Comparison of ENCODE assay signal across 32 mouse cellular contexts in the genomic region with DNA sequence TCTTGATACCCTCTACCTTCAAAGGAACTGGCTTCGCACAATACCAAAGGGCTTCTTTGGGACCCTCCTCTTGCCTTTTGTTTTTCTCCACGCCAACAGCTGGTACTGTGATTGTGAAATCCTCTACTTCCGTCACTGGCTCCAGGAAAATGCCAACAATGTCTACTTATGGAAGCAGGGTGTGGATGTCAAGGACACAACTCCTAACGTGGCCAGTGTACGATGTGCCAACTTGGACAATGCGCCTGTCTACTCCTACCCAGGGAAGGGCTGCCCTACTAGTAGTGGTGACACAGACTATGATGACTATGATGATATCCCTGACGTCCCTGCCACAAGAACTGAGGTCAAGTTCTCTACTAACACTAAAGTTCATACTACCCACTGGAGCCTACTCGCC. TPM values are rescaled to one million over a fixed set of nuclear protein-coding genes. Genes with fewer than 3 reads are reported as not detected.
DNase-seq lines count a peak whose midpoint lies in the region; ATAC-seq lines count a peak whose summit lies in the region.
"Had no signal": no experiment of that assay in that cellular context is flagged by ENCODE, and none has a peak within 500 bp of the region (broad histone marks: within the 10 kb centered on the region; RNA-seq: fewer than 3 reads in every experiment).

No protein-coding gene starts in this region.

- H3K9ac ChIP-seq in heart, embryonic 15.5 days: no peak overlapping the region
- H3K9ac ChIP-seq: hindbrain, embryonic 15.5 days; lung, embryonic 15.5 days; neural tube, embryonic 13.5 days had no signal

- no peaks in the 10 kb centered on the region for H3K27me3 ChIP-seq in heart, embryonic 15.5 days
- H3K27me3 ChIP-seq: CH12.LX; hindbrain, embryonic 15.5 days; lung, embryonic 15.5 days; neural tube, embryonic 13.5 days; Patski had no signal

- H3K27ac ChIP-seq in heart, embryonic 15.5 days: no peak overlapping the region
- H3K27ac ChIP-seq: hindbrain, embryonic 10.5 days; hindbrain, embryonic 15.5 days; lung, embryonic 15.5 days; neural tube, embryonic 13.5 days; stomach, postnatal 0 days had no signal

- peaks cover 11% of the 10 kb centered on the region; the same call in 1 of the 2 replicates for H3K36me3 ChIP-seq in heart, embryonic 15.5 days

- peaks cover 11% of the 10 kb centered on the region for H3K4me1 ChIP-seq in heart, embryonic 15.5 days (replicated peaks)

- no peak overlapping the region for H3K4me2 ChIP-seq in heart, embryonic 15.5 days
- H3K4me2 ChIP-seq: hindbrain, embryonic 15.5 days; lung, embryonic 15.5 days; midbrain, embryonic 11.5 days; neural tube, embryonic 13.5 days had no signal

- ATAC-seq in heart, embryonic 15.5 days (replicated peaks; ENCODE audit: insufficient number of reproducible peaks, insufficient read depth, low FRiP score, low read depth): 0 out of 2 replicates have a peak, but pooled peaks have one; percentile 15
- ATAC-seq in activated CD4-positive, CD25-positive, alpha-beta regulatory T cell, adult 4 months: no peak
- ATAC-seq: forebrain, embryonic 14.5 days; inflammation-experienced regulatory T-cells, adult 6 months; Patski had no signal

- DNase-seq in adrenal gland, adult (ENCODE audit: inconsistent age in 2 of 2, low spot score in 1 of 2): peak; percentile 27 to 66
- no peak for DNase-seq in adrenal gland, postnatal 25 days
- DNase-seq in heart, postnatal 36 days: no peak
- DNase-seq in lung, postnatal 36 days: peak; percentile 46
- DNase-seq in lung, postnatal 10 days: no peak
- DNase-seq in MN1 (ENCODE audit: low spot score): no peak
- DNase-seq: cerebellum, adult 8-10 months; cerebellum, postnatal 36 days; gastrocnemius, postnatal 14 days; kidney, adult 11 months; kidney, postnatal 14 days; right cerebral cortex, postnatal 4 days; thymus, adult 2 months; thymus, postnatal 36 days had no signal

- intact Hi-C loops in heart, postnatal 36 days (cut with DNase I): loop anchor here (10.0 kb wide), 1 partner anchor 405 kb away; the partner anchor contains the start of genes 0610010K14Rik, Gm21988 and Rnasek

- no peak overlapping the region for H3K4me3 ChIP-seq in heart, embryonic 15.5 days
- H3K4me3 ChIP-seq: hindbrain, embryonic 10.5 days; hindbrain, embryonic 15.5 days; lung, embryonic 15.5 days; neural tube, embryonic 13.5 days had no signal

- 76% methylated on average over 8 of the region's 8 CpGs for WGBS in heart, embryonic 15.5 days

- no peaks in the 10 kb centered on the region for H3K9me3 ChIP-seq in heart, embryonic 15.5 days (replicated peaks)
- H3K9me3 ChIP-seq: hindbrain, embryonic 10.5 days; hindbrain, embryonic 15.5 days; lung, embryonic 15.5 days; neural tube, embryonic 13.5 days had no signal

RNA-seq across cellular contexts. Expression of gene Gp1ba, which starts 1.1 kb away (rescaled TPM):
- not detected in 2 replicates for total RNA-seq in adrenal gland, postnatal 25 days (2021)
- polyA plus RNA-seq in heart, embryonic 15.5 days (2015; fragmentation: Nextera tagmentation; extraction: Ambion mirVana): 0.62 and 0.67 TPM in 2 replicates
- total RNA-seq in heart, postnatal 36 days (2021): under 1 TPM; 0.16 to 0.17 TPM
- polyA plus RNA-seq in activated CD4-positive, CD25-positive, alpha-beta regulatory T cell, adult 4 months (2017; shearing (Covaris generic)): under 1 TPM; 0.17 to 0.52 TPM
- total RNA-seq: granulocyte monocyte progenitor cell, adult 5-6 weeks; layer of hippocampus, postnatal 10 days; left cerebral cortex, adult 18-20 months; left cerebral cortex, postnatal 14 days; liver, adult 2 months; midbrain, postnatal 0 days had no signal

RNA-seq across cellular contexts. Expression of gene Rnf167, which starts 7.1 kb away (rescaled TPM):
- 92.7 and 106 TPM in 2 replicates for total RNA-seq in adrenal gland, postnatal 25 days (2021)
- 75.1 and 81.2 TPM in 2 replicates for polyA plus RNA-seq in heart, embryonic 15.5 days (2015; fragmentation: Nextera tagmentation; extraction: Ambion mirVana)
- total RNA-seq in heart, postnatal 36 days (2021): 10 to 100 TPM; 52.5 to 57.9 TPM
- 100 to 1,000 TPM; 281 to 288 TPM for polyA plus RNA-seq in activated CD4-positive, CD25-positive, alpha-beta regulatory T cell, adult 4 months (2017; shearing (Covaris generic))

RNA-seq across cellular contexts. Expression of gene Slc25a11, which starts 7.3 kb away (rescaled TPM):
- 122 and 146 TPM in 2 replicates for total RNA-seq in adrenal gland, postnatal 25 days (2021)
- 279 TPM in 2 replicates for polyA plus RNA-seq in heart, embryonic 15.5 days (2015; fragmentation: Nextera tagmentation; extraction: Ambion mirVana)
- 100 to 1,000 TPM; 570 to 607 TPM for total RNA-seq in heart, postnatal 36 days (2021)
- 100 to 1,000 TPM in 1 of 2 experiments, 10 to 100 TPM in 1; 80.4 to 124 TPM for polyA plus RNA-seq in activated CD4-positive, CD25-positive, alpha-beta regulatory T cell, adult 4 months (2017; shearing (Covaris generic))

RNA-seq across cellular contexts. Expression of gene Pfn1, which starts 14.5 kb away (rescaled TPM):
- total RNA-seq in adrenal gland, postnatal 25 days (2021): 922 and 959 TPM in 2 replicates
- polyA plus RNA-seq in heart, embryonic 15.5 days (2015; fragmentation: Nextera tagmentation; extraction: Ambion mirVana): 1,318 and 1,359 TPM in 2 replicates
- 100 to 1,000 TPM; 283 to 296 TPM for total RNA-seq in heart, postnatal 36 days (2021)
- polyA plus RNA-seq in activated CD4-positive, CD25-positive, alpha-beta regulatory T cell, adult 4 months (2017; shearing (Covaris generic)): 1,000 to 10,000 TPM; 3,856 to 4,120 TPM

RNA-seq across cellular contexts. Expression of gene Eno3, which starts 17.0 kb away (rescaled TPM):
- total RNA-seq in adrenal gland, postnatal 25 days (2021): 17.9 and 28.3 TPM in 2 replicates
- polyA plus RNA-seq in heart, embryonic 15.5 days (2015; fragmentation: Nextera tagmentation; extraction: Ambion mirVana): 389 and 492 TPM in 2 replicates
- total RNA-seq in heart, postnatal 36 days (2021): 1,000 to 10,000 TPM; 1,887 to 1,957 TPM
- polyA plus RNA-seq in activated CD4-positive, CD25-positive, alpha-beta regulatory T cell, adult 4 months (2017; shearing (Covaris generic)): 10 to 100 TPM; 20.9 to 21.4 TPM

Comparison
In these comparisons a context has a peak if more than half of its experiments do, and no peak if none do; other contexts are left out.
1. DNase-seq: peak in adrenal gland, adult (2 of 2) and lung, postnatal 36 days (single experiment); none in adrenal gland, postnatal 25 days (single experiment), heart, postnatal 36 days (0 of 2), lung, postnatal 10 days (single experiment) and MN1 (single experiment).